Mouse (Mus musculus) liver, embryonic 14.5 days (tissue): ENCODE measurements around the gene Lysmd4. TPM values are rescaled to one million over a fixed set of nuclear protein-coding genes. Genes with fewer than 3 reads are reported as not detected.
A peak's percentile ranks its signal among the peaks of the same experiment; 100 is the strongest.

Experiments used
- ATAC-seq: fragments of 200-750 bp; cut with Nextera tagmentation; 2 replicates; pipeline ENCODE4 v1.8.0; 2017; ENCODE audit warnings: moderate number of reproducible peaks, mild to moderate bottlenecking, moderate library complexity; ENCODE audit not compliant: insufficient read depth
- DNase-seq, 3 experiments: peaks; one replicate each; pipeline ENCODE4 v3.0.0-alpha.2; 2012 to 2013; ENCODE audit warnings: low read depth in 3 of 3, low spot score in 3 of 3
- H3K27ac ChIP-seq: fragments of 300-500 bp; sonication (generic); 2 replicates; pipeline ENCODE4 v1.5.1; 2014; ENCODE audit warnings: moderate library complexity, mild to moderate bottlenecking, control low read depth, inconsistent platforms
- H3K27me3 ChIP-seq: fragments of 300-500 bp; sonication (generic); 2 replicates; pipeline ENCODE4 v1.6.1; 2014; ENCODE audit warnings: mild to moderate bottlenecking, low read length, moderate library complexity; ENCODE audit not compliant: control insufficient read depth, insufficient read depth
- H3K36me3 ChIP-seq: fragments of 300-500 bp; sonication (generic); replicated peaks from 2 replicates; pipeline ENCODE4 v1.6.1; 2014; ENCODE audit warnings: low read depth; ENCODE audit not compliant: control insufficient read depth, insufficient read depth
- H3K4me1 ChIP-seq, 2 experiments: fragments of 200-500 bp in 1 of 2; fragments of 300-500 bp in 1 of 2; sonication (generic) in 1 of 2; replicated peaks; 2 replicates each; pipeline ENCODE4 v1.6.1; 2012 to 2014; ENCODE audit warnings: antibody characterized with exemption in 1 of 2, inconsistent platforms in 1 of 2, low read length in 1 of 2; ENCODE audit not compliant: control insufficient read depth in 2 of 2, insufficient read depth in 2 of 2
- H3K4me2 ChIP-seq: fragments of 300-500 bp; sonication (generic); 2 replicates; pipeline ENCODE4 v1.6.1; 2014; ENCODE audit warnings: low read depth, mild to moderate bottlenecking, control low read depth, moderate library complexity
- H3K4me3 ChIP-seq, 2 experiments: fragments of 200-500 bp in 1 of 2; fragments of 300-500 bp in 1 of 2; sonication (generic) in 1 of 2; 2 replicates each; pipeline ENCODE4 v1.5.1; 2012 to 2014; ENCODE audit warnings: low read depth in 2 of 2, low read length in 2 of 2, mild to moderate bottlenecking in 2 of 2, control low read depth in 1 of 2, inconsistent platforms in 1 of 2, moderate library complexity in 1 of 2; ENCODE audit not compliant: insufficient read depth in 1 of 2
- H3K9ac ChIP-seq: fragments of 300-500 bp; sonication (generic); replicated peaks from 2 replicates; pipeline ENCODE4 v1.6.1; 2014; ENCODE audit warnings: mild to moderate bottlenecking, control low read depth, moderate library complexity
- H3K9me3 ChIP-seq: fragments of 300-500 bp; sonication (generic); 2 replicates; pipeline ENCODE4 v1.6.1; 2016; ENCODE audit warnings: low read length, mixed read lengths; ENCODE audit not compliant: control insufficient read depth
- CTCF ChIP-seq: IDR thresholded peaks from 2 replicates; pipeline ENCODE4 v1.5.1; 2016; ENCODE audit warnings: antibody characterized with exemption, low read depth, control low read depth
- EP300 ChIP-seq: IDR thresholded peaks from 2 replicates; pipeline ENCODE4 v1.6.1; 2016; ENCODE audit warnings: antibody characterized with exemption, low read depth
- WGBS: fragments of 180-500 bp; shearing (Covaris S2); extraction: QIAGEN DNeasy Blood & Tissue Kit; methylation state at CpG from one replicate; pipeline ENCODE4 v1.1.7; 2014; ENCODE audit not compliant: insufficient replicate concordance; 5-methylcytosine and 5-hydroxymethylcytosine counted together
- polyA plus RNA-seq, 2 experiments: library from polyadenylated mRNA; depleted of rRNA in 1 of 2; stranded (reverse) in 1 of 2; unstranded in 1 of 2; fragments of >200 nt; fragmentation: Nextera tagmentation in 1 of 2; extraction: Ambion mirVana in 1 of 2; gene quantifications; 2 replicates each; pipeline versions ENCODE4 v1.2.1 to v1.2.3; 2012 to 2014

The Lysmd4 gene
- polyA plus RNA-seq, 2 experiments, result 2.4 to 2.5 TPM

GRCm38 (mm10) chr7:67205734-67206425 is 16.5 kb upstream of the Lysmd4 start:
- no peak for DNase-seq
- 59% methylated on average over 9 of the region's 9 CpGs for WGBS
- Histone ChIP-seq H3K9ac (no peak overlapping the region), H3K4me1 (peaks cover 3 to 11% of the 10 kb centered on the region in 2 experiments; a peak in 3 of 4 replicates), H3K36me3 (no peaks in the 10 kb centered on the region), H3K4me3 (no peak overlapping the region), H3K9me3 (no peaks in the 10 kb centered on the region), H3K4me2 (no peak overlapping the region), H3K27me3 (no peaks in the 10 kb centered on the region), H3K27ac (no peak overlapping the region)
- TF ChIP-seq CTCF (no peak), EP300 (no peak)
- no peak for ATAC-seq

- no peaks in the 10 kb centered on the region for H3K9me3 ChIP-seq
- 49% methylated on average over 10 of the region's 10 CpGs for WGBS
- H3K4me2 ChIP-seq, result no peak overlapping the region
- TF ChIP-seq EP300, result no peak
- TF ChIP-seq CTCF, result no peak
- H3K4me1 ChIP-seq, result peaks cover 3 to 11% of the 10 kb centered on the region in 2 experiments; a peak in 3 of 4 replicates
- DNase-seq (no peak), ATAC-seq (no peak)
- H3K9ac ChIP-seq, result no peak overlapping the region
- H3K27ac ChIP-seq, result no peak overlapping the region
- H3K36me3 ChIP-seq, result no peaks in the 10 kb centered on the region
- H3K4me3 ChIP-seq, result no peak overlapping the region
- no peaks in the 10 kb centered on the region for H3K27me3 ChIP-seq
Observed at GRCm38 (mm10) chr7:67206496-67206895, 15.8 kb upstream of the Lysmd4 start.

GRCm38 (mm10) chr7:67207701-67208100 is 14.6 kb upstream of the Lysmd4 start:
- no peak overlapping the region for H3K9ac ChIP-seq
- H3K4me3 ChIP-seq, result no peak overlapping the region
- no peaks in the 10 kb centered on the region for H3K27me3 ChIP-seq
- H3K27ac ChIP-seq, result no peak overlapping the region
- no peak for TF ChIP-seq EP300
- TF ChIP-seq CTCF, result no peak
- ATAC-seq, result no peak
- no peaks in the 10 kb centered on the region for H3K36me3 ChIP-seq
- H3K4me1 ChIP-seq, result peaks cover 3 to 11% of the 10 kb centered on the region in 2 experiments; a peak in 3 of 4 replicates
- no peak overlapping the region for H3K4me2 ChIP-seq
- WGBS, result 46% methylated on average over 6 of the region's 6 CpGs
- H3K9me3 ChIP-seq, result no peaks in the 10 kb centered on the region
- no peak for DNase-seq

GRCm38 (mm10) chr7:67208317-67208716 is 14.0 kb upstream of the Lysmd4 start:
- H3K27me3 ChIP-seq, result no peaks in the 10 kb centered on the region
- H3K9me3 ChIP-seq, result no peaks in the 10 kb centered on the region
- WGBS, result 65% methylated on average over 1 of the region's 1 CpGs
- no peak overlapping the region for H3K4me2 ChIP-seq
- no peak for DNase-seq
- ATAC-seq, result no peak
- no peak overlapping the region for H3K27ac ChIP-seq
- no peak overlapping the region for H3K9ac ChIP-seq
- no peaks in the 10 kb centered on the region for H3K36me3 ChIP-seq
- no peak overlapping the region for H3K4me3 ChIP-seq
- TF ChIP-seq CTCF (no peak), EP300 (no peak)
- peaks cover 3 to 11% of the 10 kb centered on the region in 2 experiments; a peak in 3 of 4 replicates for H3K4me1 ChIP-seq

GRCm38 (mm10) chr7:67210004-67210833 is 12.1 kb upstream of the Lysmd4 start:
- Histone ChIP-seq H3K9me3 (no peaks in the 10 kb centered on the region), H3K27me3 (no peaks in the 10 kb centered on the region), H3K9ac (no peak overlapping the region), H3K36me3 (no peaks in the 10 kb centered on the region), H3K4me1 (peaks cover 3 to 11% of the 10 kb centered on the region in 2 experiments; a peak in 3 of 4 replicates), H3K4me2 (0 out of 2 replicates have a peak overlapping the region, but pooled peaks have one; percentile 14), H3K4me3 (no peak overlapping the region), H3K27ac (no peak overlapping the region)
- ATAC-seq (peak; percentile 84), DNase-seq (peak; percentile 45 to 52 (median 46))
- TF ChIP-seq EP300 (0 out of 2 replicates have a peak, but pooled peaks have one; percentile 28), CTCF (no peak)
- WGBS, result 8% methylated on average over 6 of the region's 6 CpGs
